Mouse (Mus musculus) retina, embryonic 14.5 days (tissue): Measurements from ENCODE around the gene Ngef.

ENCODE experiments used
- DNase-seq: peaks from one replicate; pipeline ENCODE4 v3.0.0-alpha.2; 2015; ENCODE audit warnings: low spot score

The Ngef gene

DNA sequence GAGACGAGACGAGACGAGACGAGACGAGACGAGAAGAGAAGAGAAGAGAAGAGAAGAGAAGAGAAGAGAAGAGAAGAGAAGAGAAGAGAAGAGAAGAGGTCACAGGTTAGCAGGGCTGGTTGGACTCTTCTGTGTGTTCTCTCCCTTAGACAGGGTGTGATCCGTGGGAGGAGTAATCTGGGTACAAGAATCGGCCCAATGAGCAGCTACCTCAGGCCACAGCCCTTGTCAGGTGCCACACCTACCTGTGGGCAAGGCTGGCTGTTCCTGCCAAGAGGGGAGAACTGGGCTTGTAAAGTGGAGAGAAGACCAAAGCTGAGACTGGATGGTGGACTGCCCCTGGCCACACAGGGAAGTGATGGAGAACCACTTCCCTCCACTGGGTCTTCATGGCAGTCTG is 7.9 kb downstream of the Ngef start:
- no peak for DNase-seq

DNA sequence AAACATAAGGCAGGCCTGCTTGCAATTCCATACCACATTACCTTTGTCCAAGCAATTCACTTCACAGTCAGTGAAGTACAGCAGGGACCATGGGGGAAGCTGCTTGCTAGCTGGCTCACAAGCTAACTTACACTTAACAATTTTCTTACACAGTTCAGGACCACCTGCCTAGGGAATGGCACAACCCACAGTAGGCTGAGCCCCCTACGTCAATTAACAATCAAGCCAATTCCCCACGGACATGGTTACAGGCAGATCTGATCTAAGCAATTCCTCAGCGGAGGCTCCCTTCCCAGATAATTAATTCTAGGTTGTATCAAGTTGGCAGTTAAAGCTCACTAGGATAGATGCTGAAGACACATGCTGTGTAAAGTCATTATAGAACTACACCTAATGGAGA is 10.7 kb downstream of the Ngef start:
- no peak for DNase-seq

DNA sequence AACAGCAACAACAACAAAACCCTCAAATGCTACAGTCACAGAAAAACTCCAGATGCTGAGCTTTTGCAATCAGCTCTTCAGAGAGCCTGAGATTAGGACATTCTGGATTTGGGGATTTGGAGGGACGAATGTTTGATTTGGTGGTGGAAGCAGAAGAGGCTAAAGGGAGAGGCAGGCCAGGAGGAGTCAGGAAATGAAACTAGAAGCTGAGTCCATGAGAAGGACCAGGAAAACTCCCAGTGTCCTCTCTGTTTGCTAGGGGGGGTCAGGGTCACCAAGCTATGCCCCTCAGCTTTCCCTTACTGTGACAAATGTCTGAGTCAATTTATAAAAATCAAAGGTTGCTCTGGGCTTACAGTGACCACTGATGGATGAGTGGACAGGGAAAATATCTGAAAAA is 20.1 kb downstream of the Ngef start:
- DNase-seq = no peak

DNA sequence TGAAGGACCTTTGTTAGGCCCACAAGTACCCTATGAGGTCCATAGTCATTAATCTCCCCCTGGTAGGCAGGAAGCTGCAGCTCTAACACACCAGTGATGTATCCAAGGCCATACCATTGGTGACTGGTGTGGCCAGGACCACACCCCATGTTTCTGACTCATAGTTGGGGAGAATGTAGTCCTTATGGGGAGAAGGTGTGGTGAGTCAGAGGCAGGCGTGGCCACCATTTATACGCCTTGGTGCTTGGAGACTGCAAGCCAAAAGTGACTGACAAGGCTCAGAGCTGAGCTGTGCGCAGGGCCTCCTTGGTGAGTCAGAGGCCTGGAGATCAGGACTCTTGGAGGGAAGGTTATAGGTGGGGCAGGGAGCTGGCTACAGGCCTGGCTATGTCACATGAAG is 22.7 kb downstream of the Ngef start:
- DNase-seq = no peak

DNA sequence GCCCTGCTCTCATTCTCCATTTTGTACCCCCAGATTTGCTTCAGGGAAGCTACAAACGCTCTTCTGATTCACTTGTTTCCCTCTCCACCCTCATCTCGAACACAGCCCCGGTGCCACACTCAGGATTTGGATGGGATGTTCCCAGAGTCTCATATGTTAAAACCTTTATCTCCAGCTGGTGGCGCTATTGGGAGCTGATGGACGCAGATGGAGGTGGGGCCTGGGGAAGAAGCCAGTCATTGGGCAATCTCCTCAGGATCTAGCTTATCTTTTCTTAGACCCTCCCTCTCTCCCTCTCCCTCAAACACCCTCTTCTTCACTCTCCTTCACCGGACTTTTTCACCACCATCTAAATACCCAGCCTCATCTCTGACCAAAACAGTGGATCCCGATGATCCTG is 32.1 kb downstream of the Ngef start:
- DNase-seq = peak; percentile 50

DNA sequence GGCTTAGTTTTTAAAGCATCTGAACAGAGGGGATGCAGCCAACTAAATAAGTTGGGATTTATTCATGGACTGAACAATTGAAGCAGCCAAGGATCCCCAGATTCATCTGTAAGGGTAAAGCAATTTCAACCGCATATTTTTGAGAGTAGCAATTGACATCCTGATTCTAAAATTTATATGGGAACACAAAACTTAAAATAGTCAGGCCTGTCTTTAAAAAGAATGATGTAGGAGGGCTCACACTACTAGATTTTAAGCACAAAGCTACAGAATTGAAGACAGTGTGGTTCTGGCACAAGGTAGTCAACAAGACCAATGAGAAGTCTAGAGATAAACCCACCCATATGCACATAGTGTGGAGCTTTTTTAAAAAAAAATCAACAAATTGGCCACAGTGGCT is 36.7 kb downstream of the Ngef start:
- no peak for DNase-seq

DNA sequence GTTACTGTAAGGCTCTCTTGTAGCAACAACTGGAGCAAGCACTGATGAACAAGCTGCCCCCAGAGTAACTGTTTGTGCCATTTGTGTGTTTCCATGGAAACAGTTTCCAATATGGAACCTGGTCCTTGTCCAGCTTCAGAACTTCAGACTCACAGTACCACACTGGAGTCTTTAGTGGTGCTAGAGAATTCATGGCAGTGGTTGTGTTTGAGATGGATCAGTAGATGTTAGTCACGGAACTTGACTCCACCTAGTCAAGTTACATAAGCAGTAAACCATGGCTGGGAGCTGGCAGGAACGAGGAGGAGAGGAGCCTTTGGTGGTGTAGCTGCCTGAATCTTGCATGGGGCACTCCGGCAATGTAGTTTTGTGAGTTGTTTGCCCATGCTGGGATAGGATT is 39.6 kb downstream of the Ngef start:
- DNase-seq = no peak

DNA sequence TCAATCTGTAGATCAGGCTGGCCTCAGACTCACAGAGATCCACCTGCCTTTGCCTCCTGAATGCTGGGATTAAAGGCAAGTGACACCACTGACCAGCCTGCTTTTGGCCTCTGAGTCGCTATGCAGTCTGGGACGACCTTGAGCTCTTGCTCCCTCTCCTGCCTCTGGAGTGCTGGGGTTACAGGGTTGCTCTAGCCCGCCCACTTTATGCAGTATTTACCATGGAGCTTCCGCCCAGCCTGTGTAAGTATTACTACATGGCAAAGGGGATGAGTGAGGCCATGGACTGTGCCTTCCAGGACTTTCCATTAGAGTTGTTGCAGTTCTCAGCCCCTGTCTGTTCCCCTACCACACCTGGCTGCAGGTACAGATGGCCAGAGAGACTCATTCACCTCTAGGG is 41.3 kb downstream of the Ngef start:
- DNase-seq = no peak

DNA sequence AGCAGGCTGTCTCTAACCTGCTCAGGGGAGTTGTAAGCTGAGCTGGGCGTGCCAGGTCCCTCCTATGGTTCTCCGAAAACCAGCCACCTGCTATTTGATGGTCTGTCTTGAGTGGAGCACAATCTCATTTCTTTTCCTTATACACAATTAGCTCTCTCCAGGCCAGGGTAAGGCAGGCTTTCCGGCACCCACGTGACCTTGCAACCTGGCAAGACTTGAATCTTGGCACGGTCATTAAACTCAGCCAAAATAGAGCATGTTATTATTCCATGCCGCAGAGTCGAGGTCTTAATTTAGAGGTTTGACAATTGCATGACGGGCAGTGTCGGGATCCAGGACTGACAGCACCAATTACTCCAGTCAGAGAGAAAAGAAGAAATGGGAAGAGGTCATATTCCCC is 46.5 kb downstream of the Ngef start:
- no peak for DNase-seq

DNA sequence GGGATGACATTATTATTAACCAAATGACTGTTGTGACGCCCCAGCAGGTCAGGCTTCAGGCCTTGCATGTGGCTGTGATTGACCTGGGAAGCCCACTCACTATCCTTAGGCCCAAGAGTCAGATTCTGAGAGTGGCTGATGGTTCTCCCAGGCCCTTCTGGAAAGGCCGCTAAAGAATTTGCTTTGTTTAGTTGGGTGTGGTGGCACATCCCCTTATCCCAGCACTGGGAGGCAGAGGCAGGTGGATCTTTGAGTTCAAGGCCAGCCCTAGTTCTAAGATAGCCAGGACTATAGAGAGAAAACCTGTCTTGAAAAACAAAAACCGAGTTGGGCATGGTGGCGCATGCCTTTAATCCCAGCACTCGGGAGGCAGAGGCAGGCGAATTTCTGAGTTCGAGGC is 48.6 kb downstream of the Ngef start:
- DNase-seq = no peak

DNA sequence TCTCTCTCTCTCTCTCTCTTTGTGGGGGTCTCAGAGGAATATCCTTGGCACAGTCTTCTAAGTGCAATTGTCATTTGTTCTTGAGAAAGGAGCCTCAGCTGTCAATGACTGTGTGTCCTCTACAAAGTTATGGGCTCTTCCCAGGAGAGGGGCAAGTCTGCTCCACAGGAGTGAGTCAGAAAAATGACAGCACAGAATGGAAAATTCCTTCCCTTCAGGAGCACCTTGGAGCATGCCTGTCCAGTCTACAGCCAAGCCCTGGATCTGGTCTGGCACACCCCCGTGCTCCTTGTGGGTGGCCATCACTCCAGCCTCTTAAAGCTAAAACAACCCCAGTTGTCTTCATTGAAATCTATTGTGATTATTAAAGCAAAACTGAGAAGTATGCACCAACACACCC is 52.1 kb downstream of the Ngef start:
- no peak for DNase-seq

DNA sequence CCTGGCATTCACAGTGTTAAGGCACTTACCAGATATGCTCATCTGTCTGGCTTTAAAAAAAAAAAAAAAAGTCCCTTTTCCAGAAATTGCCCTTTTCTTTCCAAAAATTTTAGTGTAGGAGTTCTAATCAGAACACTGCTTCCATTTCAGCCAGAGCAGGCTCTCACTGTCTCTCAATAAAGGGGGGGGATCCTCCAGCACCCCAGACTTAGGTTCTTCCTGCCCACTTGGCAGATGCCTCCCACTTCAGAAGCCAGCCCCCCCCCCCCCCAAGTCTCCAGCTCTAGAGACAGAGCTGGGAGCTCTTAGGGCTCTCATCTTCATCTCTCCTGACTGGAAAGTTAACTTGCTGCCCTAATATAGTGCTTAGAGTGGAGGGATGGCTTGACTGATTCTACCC is 53.2 kb downstream of the Ngef start:
- no peak for DNase-seq

DNA sequence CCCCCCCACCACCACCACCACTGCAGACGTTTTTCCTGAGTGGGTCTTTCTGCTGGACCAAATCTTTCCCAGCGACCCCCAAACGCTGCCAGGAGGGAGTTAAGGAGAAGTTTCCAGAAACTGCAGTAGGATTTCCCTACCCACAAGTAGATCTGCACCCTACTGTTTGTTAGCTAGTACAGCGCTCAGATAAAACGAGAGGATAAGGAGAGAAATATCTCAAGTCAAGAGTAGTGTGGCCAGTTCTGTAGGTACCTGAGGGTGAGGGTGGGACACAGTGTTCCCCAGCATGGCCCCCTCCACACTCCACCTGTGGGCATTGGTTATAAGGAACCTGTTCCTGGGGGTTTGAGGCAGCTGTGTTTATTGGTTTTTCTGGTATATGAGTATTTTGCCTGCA is 62.8 kb downstream of the Ngef start:
- DNase-seq = no peak

DNA sequence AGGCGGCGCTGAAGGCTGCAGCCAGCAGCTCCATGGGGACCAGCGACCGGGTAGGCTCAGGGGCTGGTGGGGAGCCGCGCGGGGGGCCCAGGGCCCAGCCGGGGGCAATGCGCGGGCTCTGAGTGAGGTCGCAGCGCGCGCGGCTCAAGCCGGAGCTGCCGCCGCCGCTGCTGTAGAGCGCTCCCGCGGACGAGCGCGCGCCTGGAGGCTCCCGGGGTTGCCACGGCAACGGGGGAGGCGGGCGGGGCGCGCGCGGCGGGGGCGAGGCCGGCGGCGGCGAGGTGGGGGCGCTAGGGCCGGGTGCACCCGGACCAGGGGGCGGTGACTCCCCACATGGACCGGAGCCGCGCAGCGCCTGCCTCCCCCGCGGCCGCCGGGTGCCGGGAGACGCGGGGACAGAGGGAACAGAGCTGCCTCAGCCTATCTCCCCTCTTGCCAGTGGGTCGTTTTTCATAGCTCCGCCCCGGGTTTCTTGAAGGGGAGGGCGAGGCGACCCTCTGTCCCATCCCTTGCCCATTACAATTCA is 63.4 kb downstream of the Ngef start:
- DNase-seq = peak; percentile 74

DNA sequence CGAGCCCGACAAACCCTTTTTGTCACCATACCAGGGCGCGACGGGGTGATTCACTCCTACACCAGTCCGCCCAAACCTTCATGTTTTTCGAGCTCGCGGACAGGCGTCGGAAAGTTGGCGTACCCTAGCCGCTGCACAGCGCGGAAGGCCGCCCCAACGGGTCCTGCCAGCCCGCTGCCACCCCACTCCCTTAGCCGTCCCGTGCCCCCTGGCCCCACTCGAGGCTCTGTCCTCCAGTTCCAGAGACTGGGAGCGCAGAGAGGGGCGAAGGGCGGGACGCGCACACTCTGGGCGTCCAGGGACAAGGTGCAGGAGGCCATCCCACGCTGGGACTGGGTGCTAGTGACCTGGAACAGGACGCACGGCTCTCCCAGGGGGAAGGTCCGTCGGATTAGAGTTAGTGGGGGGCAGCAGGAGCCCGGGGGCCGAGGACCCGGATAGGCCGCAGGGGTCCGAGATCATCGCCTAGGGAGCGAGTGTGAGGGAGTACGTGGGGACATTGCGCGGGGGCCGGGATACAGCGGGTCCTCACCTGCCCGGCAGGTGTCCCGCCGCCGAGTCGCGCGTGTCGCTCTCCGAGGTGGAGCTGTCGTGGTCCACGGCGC is 64.0 kb downstream of the Ngef start, which contains the start of gene Neu2:
Neu2 (plus strand) TSS at position 329 of the 605 bp plus-strand sequence.
- DNase-seq = no peak

DNA sequence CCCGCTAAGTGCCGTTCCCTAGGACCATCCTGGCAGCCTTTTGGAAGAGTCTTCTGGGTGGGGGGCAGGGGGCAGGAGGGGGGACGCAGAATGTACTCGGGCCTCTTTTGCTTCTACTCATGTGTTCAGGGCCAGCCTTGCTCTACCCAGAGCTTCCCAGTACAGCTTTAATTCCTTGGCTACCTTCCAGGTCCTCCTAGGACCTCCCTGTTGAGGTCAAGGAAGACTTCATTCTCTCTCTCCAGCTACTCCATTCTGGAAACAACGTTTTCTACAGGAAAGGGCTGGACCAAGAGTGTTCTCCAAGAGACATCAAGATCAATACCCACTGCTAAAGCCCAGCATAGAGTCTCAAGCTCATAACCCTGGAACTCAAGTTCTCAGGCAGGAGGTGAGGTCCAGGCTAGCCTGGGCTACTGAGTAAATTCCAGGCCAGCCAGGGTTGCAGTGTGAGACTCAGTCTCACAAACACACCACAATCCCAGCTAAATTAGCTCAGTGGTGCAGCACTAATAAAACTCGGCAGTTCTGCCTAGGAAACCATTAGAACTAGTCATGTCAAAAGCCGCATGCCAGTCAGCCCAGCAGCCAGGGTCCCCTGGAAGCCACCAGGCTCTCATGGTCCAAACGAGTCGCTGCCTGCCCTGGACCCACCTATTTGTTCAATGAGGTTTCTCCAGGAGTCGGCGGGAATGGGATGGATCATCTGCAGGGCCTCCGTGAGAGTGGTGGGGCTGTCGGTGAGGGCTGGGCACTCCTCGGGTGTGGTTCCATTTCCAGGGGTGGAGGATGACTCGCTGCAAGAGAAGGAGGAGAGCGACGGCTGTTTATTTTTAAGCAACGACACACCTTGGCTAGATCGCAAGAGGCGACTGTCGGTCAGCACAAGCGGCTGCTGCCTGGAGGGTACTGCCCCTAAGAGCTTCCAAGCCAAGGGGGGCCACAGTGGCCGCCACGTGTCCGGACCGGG is 64.8 kb downstream of the Ngef start:
- DNase-seq = peak; percentile 66

DNA sequence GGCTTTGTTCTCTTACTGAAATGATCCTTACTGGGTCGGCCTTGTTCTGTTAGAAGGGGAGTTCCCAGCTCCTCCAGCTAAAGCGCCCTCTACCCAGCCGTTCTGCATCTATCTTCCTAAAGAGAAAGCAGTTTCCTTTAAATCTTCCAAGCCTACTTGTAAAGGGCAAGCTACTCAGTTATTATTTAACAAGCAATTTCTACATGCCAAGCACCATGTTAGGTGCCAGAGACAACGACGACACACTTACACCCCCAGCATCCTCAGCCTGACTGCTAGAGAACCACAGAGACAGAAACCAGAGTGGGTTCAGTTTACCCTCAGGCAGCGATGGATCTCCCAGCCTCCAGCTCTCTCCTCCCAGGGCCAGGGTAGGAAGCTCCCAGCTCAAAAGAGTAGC is 65.8 kb downstream of the Ngef start:
- no peak for DNase-seq

DNA sequence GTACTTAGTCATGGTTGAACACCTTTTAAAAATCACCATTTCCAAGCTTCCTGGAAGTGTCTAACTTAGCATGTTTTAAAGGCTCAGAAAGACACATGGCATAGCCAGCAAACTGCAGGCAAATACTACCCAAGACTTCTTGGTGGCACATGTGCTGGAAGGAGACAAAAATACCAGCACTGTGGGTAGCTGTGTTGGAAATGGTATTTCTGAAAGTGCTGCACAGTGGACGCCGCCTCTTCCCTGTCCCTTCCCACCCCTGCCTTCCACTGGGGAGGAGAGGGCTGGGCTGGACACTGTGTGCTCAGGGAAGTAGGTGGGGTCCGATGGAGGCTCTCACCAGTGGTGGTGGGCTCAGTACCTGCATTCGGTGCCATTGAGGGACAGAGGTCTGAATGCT is 68.1 kb downstream of the Ngef start:
- DNase-seq = no peak

DNA sequence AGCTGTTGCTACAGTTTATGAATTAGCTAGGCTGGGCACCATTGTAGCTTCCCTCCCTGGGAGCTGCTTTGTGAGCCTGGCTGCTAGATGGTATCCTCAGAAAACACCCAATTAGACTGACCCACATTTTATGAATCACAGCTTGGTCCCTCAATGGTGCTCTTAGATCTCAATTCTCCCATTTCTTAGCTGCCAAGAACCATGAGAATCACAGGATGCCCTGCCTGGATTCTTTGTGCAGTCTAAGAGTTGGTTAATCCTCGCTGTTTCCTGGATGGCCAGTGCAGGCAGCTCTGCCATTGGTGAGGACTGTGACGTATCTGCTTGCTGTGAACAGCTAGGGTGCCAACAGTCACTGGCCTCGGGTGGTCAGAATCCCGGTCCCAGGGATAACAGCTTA is 80.1 kb downstream of the Ngef start:
- DNase-seq = peak; percentile 62

DNA sequence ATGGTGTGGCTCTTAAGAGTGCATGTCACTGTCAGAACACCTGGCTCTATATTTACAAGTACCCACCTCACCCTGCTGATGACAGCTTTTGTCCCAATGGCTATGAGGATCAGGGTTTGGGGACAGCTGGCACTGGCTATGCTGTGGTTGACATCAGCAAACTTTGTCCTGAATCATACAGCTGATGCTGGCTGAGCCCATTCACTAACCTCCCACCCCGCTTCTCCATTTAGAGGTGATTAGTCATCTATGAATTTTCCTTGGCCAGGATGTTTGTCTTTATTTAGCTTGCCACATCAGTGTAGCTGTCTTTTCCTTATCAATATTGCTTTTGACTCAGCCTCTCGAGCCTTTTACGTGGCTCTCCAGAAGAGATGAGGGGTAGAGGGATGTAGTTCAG is 81.4 kb downstream of the Ngef start:
- DNase-seq = no peak

DNA sequence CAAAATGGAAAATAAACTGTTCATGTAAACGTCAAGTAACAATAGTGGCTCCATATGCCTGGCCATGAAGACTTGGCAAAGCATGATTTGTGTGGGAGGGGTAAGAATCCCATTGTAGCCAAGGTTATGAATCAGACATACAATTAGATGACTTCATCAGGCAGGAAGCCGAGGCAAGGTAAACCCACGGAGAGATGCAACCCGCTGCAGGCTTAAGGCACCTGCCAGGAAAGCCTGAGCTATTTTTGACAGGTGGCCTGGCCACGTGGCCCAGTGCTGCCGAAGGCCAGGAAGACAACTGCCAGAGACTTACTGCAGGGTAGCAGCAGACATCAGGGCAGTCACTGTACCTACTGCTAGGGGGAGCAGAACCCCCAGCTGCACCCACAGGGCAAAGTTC is 87.3 kb downstream of the Ngef start:
- no peak for DNase-seq

DNA sequence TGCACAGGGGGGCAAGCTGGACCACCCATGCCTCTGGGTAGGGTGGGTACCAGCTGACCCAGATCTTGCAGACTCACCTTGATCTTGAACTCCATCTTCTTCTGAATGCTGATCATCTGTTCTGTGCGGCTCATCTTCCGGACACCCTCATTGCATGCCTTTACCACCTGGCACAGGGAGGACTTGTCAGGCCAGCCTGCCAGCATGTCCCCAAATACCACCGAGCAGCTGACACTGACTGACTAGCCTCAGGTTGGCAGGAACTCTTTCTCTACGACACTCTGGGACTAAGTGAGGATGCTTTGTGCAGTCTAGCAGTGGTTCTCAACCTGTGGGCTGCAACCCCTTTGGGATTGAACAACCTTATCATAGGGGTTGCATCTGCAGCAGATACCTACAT is 91.1 kb downstream of the Ngef start:
- no peak for DNase-seq
